ENCODE assay signal across 7 mouse cellular contexts in the genomic region with DNA sequence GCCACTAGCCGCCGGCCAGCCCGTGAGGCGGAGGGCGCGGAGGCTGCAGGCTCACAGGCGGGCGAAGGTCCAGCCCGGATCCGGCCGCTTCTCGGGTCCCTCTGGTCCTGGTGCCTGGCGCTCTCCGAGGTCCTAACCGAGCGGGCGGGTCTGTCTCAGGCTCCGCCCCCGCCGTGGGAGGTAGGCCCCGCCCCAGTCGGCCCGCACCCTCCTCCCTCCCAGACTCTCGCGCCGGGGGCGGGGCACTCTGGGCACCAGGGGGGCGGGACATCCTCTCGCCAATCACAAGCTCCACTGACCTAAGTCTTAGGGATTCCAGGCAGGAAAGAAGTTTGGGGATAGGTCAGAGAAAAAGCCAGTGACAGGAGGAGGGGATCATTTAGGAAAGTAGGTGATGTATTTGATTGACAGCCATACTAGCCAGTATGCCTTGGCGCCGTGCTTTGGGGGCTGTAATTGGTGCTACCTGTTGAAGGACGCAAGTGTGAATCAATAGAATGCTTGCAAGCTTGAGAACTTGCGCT. TPM values are rescaled to one million over a fixed set of nuclear protein-coding genes. Genes with fewer than 3 reads are reported as not detected.
DNase-seq lines count a peak whose midpoint lies in the region; ATAC-seq and TF ChIP-seq lines count a peak whose summit lies in the region.

A gene (minus strand): TSS at position 142 of the 524 bp plus-strand sequence.

- peak within 1 kb of the TSS; percentile 22; the same call in 1 of the 2 replicates for H3K9ac ChIP-seq in heart, embryonic 11.5 days (ENCODE audit: low read depth, low read length)
- H3K9ac ChIP-seq in kidney, embryonic 15.5 days, result peak within 1 kb of the TSS; percentile 38; the same call in 1 of the 2 replicates
- peak within 1 kb of the TSS; percentile 48 for H3K9ac ChIP-seq in limb, embryonic 14.5 days (ENCODE audit: low read depth, low read length, severe bottlenecking)
- peak within 1 kb of the TSS; percentile 68 for H3K9ac ChIP-seq in midbrain, embryonic 16.5 days (ENCODE audit: low read depth, low read length)

- H3K27me3 ChIP-seq in heart, embryonic 11.5 days (ENCODE audit: control insufficient read depth, insufficient read depth, low read length), result peaks cover 10% of the 10 kb centered on the region
- H3K27me3 ChIP-seq in kidney, embryonic 15.5 days, result peaks cover 26% of the 10 kb centered on the region
- H3K27me3 ChIP-seq in limb, embryonic 14.5 days (ENCODE audit: control insufficient read depth, insufficient read depth, low read length), result peaks cover 24% of the 10 kb centered on the region
- H3K27me3 ChIP-seq in midbrain, embryonic 16.5 days (ENCODE audit: control insufficient read depth, insufficient read depth, low read depth, low read length), result no peaks in the 10 kb centered on the region
- peaks cover 2% of the 10 kb centered on the region for H3K27me3 ChIP-seq in splenic B cell, adult 2 months (ENCODE audit: control insufficient read depth, insufficient read depth, low read length, poor library complexity, severe bottlenecking)

- no peak within 1 kb of the TSS for H3K27ac ChIP-seq in brown adipose tissue, adult 24 weeks (replicated peaks; ENCODE audit: low read depth, low read length)
- no peak within 1 kb of the TSS for H3K27ac ChIP-seq in embryonic fibroblast, embryonic 13.5 days (ENCODE audit: insufficient read depth, low read length)
- H3K27ac ChIP-seq in heart, embryonic 11.5 days (ENCODE audit: low read depth, low read length), result no peak within 1 kb of the TSS
- H3K27ac ChIP-seq in kidney, embryonic 15.5 days, result no peak within 1 kb of the TSS
- no peak within 1 kb of the TSS for H3K27ac ChIP-seq in limb, embryonic 14.5 days (replicated peaks; ENCODE audit: low read depth, low read length)
- peak within 1 kb of the TSS; percentile 69 for H3K27ac ChIP-seq in midbrain, embryonic 16.5 days (ENCODE audit: low read length)

- H3K4me3 ChIP-seq in brown adipose tissue, adult 24 weeks (ENCODE audit: insufficient read depth, low read depth, low read length), result peak within 1 kb of the TSS; percentile 57
- H3K4me3 ChIP-seq in embryonic fibroblast, embryonic 13.5 days (ENCODE audit: insufficient read depth, low read length), result peak within 1 kb of the TSS; percentile 50
- peak within 1 kb of the TSS; percentile 54 for H3K4me3 ChIP-seq in heart, embryonic 11.5 days (ENCODE audit: low read depth, low read length)
- peak within 1 kb of the TSS; percentile 55 for H3K4me3 ChIP-seq in kidney, embryonic 15.5 days (replicated peaks)
- H3K4me3 ChIP-seq in limb, embryonic 14.5 days (replicated peaks; ENCODE audit: low read length), result peak within 1 kb of the TSS; percentile 46
- peak within 1 kb of the TSS; percentile 70 for H3K4me3 ChIP-seq in midbrain, embryonic 16.5 days (ENCODE audit: low read depth, low read length)

- peak; percentile 72 for DNase-seq in limb, embryonic 14.5 days (ENCODE audit: low spot score)
- peak; percentile 7 for DNase-seq in splenic B cell, adult 2 months (ENCODE audit: low read depth, low spot score)

- H3K9me3 ChIP-seq in heart, embryonic 11.5 days (replicated peaks; ENCODE audit: control insufficient read depth, low read length), result no peaks in the 10 kb centered on the region
- no peaks in the 10 kb centered on the region for H3K9me3 ChIP-seq in kidney, embryonic 15.5 days (replicated peaks)
- no peaks in the 10 kb centered on the region for H3K9me3 ChIP-seq in limb, embryonic 14.5 days (ENCODE audit: control insufficient read depth, low read length)
- H3K9me3 ChIP-seq in midbrain, embryonic 16.5 days (replicated peaks; ENCODE audit: control insufficient read depth, low read length, poor library complexity, severe bottlenecking), result no peaks in the 10 kb centered on the region

- no peaks in the 10 kb centered on the region for H3K36me3 ChIP-seq in heart, embryonic 11.5 days (ENCODE audit: control insufficient read depth, insufficient read depth, low read length)
- no peaks in the 10 kb centered on the region for H3K36me3 ChIP-seq in kidney, embryonic 15.5 days
- no peaks in the 10 kb centered on the region for H3K36me3 ChIP-seq in limb, embryonic 14.5 days (ENCODE audit: control insufficient read depth, insufficient read depth, low read length)
- no peaks in the 10 kb centered on the region for H3K36me3 ChIP-seq in midbrain, embryonic 16.5 days (ENCODE audit: control insufficient read depth, insufficient read depth, low read length)
- no peaks in the 10 kb centered on the region for H3K36me3 ChIP-seq in splenic B cell, adult 2 months (ENCODE audit: control insufficient read depth, insufficient read depth, low read length, poor library complexity, severe bottlenecking)

- TF ChIP-seq POLR2A in embryonic fibroblast, embryonic 13.5 days (IDR thresholded peaks at IDR 0.05; ENCODE audit: low read depth, low read length), result no peak
- TF ChIP-seq POLR2A in limb, embryonic 14.5 days (IDR thresholded peaks at IDR 0.05; ENCODE audit: borderline replicate concordance, extremely low read depth, insufficient read depth, insufficient read length), result no peak

- H3K4me1 ChIP-seq in brown adipose tissue, adult 24 weeks (ENCODE audit: control insufficient read depth, insufficient read depth, insufficient read length, low read length), result no peaks in the 10 kb centered on the region
- no peaks in the 10 kb centered on the region; the same call in 1 of the 2 replicates for H3K4me1 ChIP-seq in embryonic fibroblast, embryonic 13.5 days (ENCODE audit: control insufficient read depth, insufficient read depth, low read length)
- H3K4me1 ChIP-seq in heart, embryonic 11.5 days (ENCODE audit: control insufficient read depth, insufficient read depth, low read length), result no peaks in the 10 kb centered on the region; the same call in 1 of the 2 replicates
- H3K4me1 ChIP-seq in kidney, embryonic 15.5 days, result peaks cover 17% of the 10 kb centered on the region
- H3K4me1 ChIP-seq in limb, embryonic 14.5 days (ENCODE audit: control insufficient read depth, insufficient read depth, low read length), result peaks cover 8% of the 10 kb centered on the region; the same call in 1 of the 2 replicates
- H3K4me1 ChIP-seq in midbrain, embryonic 16.5 days (ENCODE audit: control insufficient read depth, insufficient read depth, low read length), result no peaks in the 10 kb centered on the region

- H3K4me2 ChIP-seq in heart, embryonic 11.5 days, result peak within 1 kb of the TSS; percentile 98
- peak within 1 kb of the TSS; percentile 98 for H3K4me2 ChIP-seq in kidney, embryonic 15.5 days
- peak within 1 kb of the TSS; percentile 98 for H3K4me2 ChIP-seq in limb, embryonic 14.5 days (replicated peaks; ENCODE audit: low read depth, low read length, severe bottlenecking)
- H3K4me2 ChIP-seq in midbrain, embryonic 16.5 days (ENCODE audit: low read length), result peak within 1 kb of the TSS; percentile 68

- TF ChIP-seq CTCF in embryonic fibroblast, embryonic 13.5 days (IDR thresholded peaks at IDR 0.05; ENCODE audit: borderline replicate concordance, insufficient read depth, low read length), result no peak

- peak; percentile 97 for ATAC-seq in heart, embryonic 11.5 days (replicated peaks; ENCODE audit: insufficient number of reproducible peaks, low FRiP score, low TSS enrichment)
- ATAC-seq in kidney, embryonic 15.5 days (replicated peaks; ENCODE audit: low FRiP score), result peak; percentile 99
- ATAC-seq in limb, embryonic 14.5 days (ENCODE audit: low FRiP score, low read depth), result peak; percentile 93
- peak; percentile 98 for ATAC-seq in midbrain, embryonic 16.5 days

- under 1% methylated on average over 32 of the region's 33 CpGs for WGBS in heart, embryonic 11.5 days (ENCODE audit: insufficient replicate concordance)
- WGBS in kidney, embryonic 15.5 days, result under 1% methylated on average over 32 of the region's 33 CpGs
- under 1% methylated on average over 18 of the region's 33 CpGs for WGBS in limb, embryonic 14.5 days
- WGBS in midbrain, embryonic 16.5 days, result under 1% methylated on average over 23 of the region's 33 CpGs

RNA-seq across cellular contexts. Expression of the gene that starts here (rescaled TPM):
- not detected in 2 replicates for polyA plus RNA-seq in brown adipose tissue, adult 24 weeks (2012; ENCODE audit: insufficient read depth, insufficient read length, missing spikeins)
- not detected in 2 replicates for polyA plus RNA-seq in embryonic fibroblast, embryonic 13.5 days (2011; ENCODE audit: insufficient read length, low read depth, missing spikeins)
- 0.47 and 0.77 TPM in 2 replicates for polyA plus RNA-seq in heart, embryonic 11.5 days (2014; fragmentation: Nextera tagmentation; extraction: Ambion mirVana)
- 2.9 and 3.2 TPM in 2 replicates for polyA plus RNA-seq in kidney, embryonic 15.5 days (2015; fragmentation: Nextera tagmentation; extraction: Ambion mirVana)
- polyA plus RNA-seq in limb, embryonic 14.5 days (2012; rRNA removed), result 0.08 TPM in 2 replicates
- polyA plus RNA-seq in limb, embryonic 14.5 days (2014; fragmentation: Nextera tagmentation; extraction: Ambion mirVana), result 0.10 and 0.22 TPM in 2 replicates
- polyA plus RNA-seq in midbrain, embryonic 16.5 days (2015; fragmentation: Nextera tagmentation; extraction: Ambion mirVana), result 14.4 and 14.6 TPM in 2 replicates

Comparison
In these comparisons a context has a peak if more than half of its experiments do, and no peak if none do; other contexts are left out.
1. Peak in ATAC-seq, H3K4me3 ChIP-seq, H3K9ac ChIP-seq and H3K4me2 ChIP-seq in heart, embryonic 11.5 days; RNA of the gene not detected or under 1 TPM.
2. Peak in DNase-seq, ATAC-seq, H3K4me3 ChIP-seq, H3K9ac ChIP-seq and H3K4me2 ChIP-seq in limb, embryonic 14.5 days; RNA of the gene not detected or under 1 TPM.